Mouse (Mus musculus): Measurements from ENCODE around the gene Glrx3.
A peak's percentile ranks its signal among the peaks of the same experiment; 100 is the strongest.

The Glrx3 gene

DNA sequence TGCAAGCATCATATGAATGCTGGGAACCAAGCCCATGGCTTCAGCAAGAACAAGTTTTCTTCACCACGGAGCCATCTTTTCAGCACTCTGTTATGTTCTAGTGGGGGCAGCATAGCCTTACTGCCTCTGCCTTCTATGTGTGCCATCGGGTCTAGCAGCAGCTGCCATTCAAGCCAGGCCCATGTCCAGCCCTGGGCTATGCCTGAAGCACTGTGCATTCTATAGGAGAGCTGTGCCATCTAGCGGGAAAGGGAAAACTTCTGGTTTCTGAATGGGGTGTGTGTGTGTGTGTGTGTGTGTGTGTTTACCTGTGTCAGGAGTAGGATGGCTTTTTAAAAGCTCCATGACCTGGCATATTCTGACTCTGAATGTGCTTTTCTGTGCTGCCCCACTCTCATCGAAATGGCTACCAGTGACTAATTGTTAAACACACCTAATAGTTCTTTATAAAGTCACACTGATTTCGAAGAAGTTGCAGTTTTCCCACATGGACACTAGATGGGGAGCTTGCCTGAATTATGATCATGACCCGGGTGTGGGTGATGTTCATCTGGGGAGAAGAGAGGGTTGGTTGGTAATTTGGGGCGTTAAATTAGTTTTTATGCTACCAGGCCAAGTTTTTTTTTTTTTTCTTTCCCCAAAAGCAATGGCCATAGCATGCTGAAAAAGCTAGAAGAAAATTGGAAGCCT lies 34.2 kb downstream of the Glrx3 start:
- DNase-seq (ENCODE audit: extremely low spot score, low read depth, low spot score), result no peak

DNA sequence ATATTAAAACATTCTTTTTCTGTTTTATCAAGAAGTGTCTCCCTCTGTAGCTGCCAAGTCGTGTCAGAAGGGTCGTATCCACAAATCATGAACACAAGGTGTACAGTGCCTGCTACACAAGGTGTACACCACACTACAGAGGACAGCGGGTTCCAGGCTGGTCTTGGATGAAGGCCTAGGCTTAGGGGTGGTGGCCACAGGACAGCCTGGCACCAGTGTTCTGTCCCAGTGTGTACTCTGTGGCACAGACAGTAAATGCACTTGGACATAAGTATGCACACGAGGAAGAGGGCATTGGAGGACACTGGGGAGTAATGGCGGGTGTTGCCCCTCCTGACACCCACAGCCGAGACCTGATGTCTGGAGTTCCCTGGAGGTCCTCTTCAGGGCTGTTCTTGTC lies 34.7 kb downstream of the Glrx3 start:
- no peak for DNase-seq (ENCODE audit: extremely low spot score, low read depth, low spot score)

DNA sequence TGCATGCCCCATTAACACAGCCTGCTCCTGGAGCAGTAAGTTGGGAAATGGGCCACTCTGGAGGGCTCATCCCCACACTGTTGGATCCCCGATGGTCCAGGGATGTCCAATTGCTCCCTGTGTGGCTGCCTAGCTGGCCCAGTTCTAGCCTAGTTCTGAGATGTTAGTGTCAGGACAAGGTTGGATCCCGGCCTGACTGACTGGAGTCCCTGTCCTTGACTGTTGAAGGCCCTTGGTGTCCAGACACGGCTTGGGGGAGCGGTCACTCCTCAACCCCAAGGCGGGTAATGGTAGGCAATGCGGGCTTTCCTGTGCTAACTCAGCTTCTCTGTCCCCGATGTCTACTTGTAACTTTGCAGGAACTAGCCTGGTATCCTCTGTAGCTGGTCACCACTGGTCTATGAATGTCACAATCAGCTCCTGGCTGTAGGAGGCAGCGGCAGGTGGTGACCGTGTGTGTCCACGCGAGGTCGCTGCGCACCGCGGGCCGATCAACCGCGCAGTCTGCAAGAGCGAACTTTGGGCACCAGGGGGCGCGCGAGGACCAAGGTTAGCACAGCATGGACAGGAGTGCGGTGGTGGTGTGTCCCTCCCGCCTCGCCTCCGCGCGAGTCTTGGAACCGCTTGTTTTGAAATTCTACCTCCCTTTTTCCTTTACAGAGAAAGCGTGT lies 40.7 kb downstream of the Glrx3 start:
- peak; percentile 58 for DNase-seq (ENCODE audit: extremely low spot score, low read depth, low spot score)

GRCm38 (mm10) chr7:137478621-137478982 lies 41.2 kb downstream of the Glrx3 start:
- no peak for DNase-seq (ENCODE audit: extremely low spot score, low read depth, low spot score)

DNA sequence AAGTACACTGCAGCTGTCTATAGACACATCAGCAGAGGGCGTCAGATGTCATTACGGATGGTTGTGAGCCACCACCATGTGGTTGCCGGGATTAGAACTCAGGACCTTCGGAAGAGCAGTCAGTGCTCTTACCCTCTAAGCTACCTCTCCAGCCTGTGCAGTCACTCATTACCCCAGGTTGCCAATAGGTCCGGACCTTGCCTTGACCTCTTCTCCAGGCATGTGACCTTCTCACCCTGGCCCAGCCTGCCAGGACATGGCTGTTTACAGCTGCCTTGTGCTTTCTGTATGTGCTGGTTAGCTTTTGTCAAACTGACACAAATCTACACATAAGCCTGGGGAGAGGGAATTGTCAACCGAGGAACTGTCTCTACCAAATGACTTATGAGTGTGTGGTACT lies 43.4 kb downstream of the Glrx3 start:
- no peak for DNase-seq (ENCODE audit: extremely low spot score, low read depth, low spot score)

DNA sequence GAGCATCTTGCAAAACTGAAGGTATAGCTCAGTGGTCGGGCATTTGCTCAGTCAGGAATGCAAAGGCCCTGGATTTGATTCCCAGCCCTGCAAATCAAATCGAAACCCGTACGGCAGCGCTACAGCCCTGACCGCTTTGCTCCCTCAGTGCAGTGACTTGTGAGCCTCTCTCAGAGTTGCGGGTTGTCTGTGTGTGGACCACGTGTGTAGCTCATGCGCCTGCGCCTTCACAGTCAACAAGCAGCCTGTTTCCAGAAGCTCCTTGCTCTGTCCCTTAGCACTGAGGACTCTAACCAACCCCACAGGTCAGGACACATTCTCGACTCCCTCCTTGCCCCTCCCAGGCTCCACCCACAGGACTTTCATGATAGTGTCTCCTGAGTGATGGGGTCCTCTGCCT lies 46.6 kb downstream of the Glrx3 start:
- no peak for DNase-seq (ENCODE audit: extremely low spot score, low read depth, low spot score)

DNA sequence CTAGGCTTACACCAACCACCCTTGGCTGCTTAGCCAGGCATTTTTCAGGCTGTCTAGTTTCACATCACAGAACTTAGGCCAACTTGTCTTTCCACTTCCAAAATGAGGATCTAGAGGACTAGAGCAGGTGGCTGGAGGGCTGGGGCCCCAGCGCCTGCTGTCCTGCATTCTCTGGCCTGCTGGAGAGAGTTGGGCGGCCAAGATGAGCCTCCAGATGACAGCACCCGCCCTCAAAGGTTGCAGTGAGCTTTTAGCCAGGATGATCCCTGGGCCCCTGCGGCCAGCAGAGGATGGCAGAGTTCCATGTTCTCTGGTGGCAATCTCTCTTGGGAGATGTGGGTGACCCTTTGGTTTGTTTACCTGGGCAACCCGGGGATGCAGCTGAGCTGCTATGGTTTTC lies 51.0 kb downstream of the Glrx3 start:
- DNase-seq (ENCODE audit: extremely low spot score, low read depth, low spot score), result no peak

GRCm38 (mm10) chr7:137490711-137491110 lies 53.3 kb downstream of the Glrx3 start:
- no peak for DNase-seq (ENCODE audit: extremely low spot score, low read depth, low spot score)

GRCm38 (mm10) chr7:137492307-137492973 lies 55.0 kb downstream of the Glrx3 start:
- no peak for DNase-seq (ENCODE audit: extremely low spot score, low read depth, low spot score)

GRCm38 (mm10) chr7:137498736-137499135 lies 61.3 kb downstream of the Glrx3 start:
- DNase-seq (ENCODE audit: extremely low spot score, low read depth, low spot score), result no peak

DNA sequence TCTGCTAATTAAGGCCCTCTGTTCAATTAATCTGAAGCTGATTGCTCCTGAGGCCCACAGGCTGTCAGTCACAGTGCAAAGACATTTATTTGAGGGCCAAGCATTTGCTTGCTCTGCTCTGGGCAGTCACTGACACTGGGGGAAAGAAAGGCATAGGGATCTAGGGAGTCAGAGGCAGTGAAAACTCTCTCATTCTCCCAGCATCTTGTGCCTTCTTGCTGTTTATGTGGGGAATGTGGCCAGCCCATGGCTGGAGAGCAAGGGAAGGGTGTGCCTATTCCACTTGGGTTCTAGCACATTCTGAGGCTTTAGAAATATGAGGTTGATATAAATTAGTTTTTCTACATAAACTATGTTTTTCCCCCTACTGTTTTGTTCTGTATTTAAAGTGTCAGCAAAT lies 80.2 kb downstream of the Glrx3 start:
- no peak for DNase-seq (ENCODE audit: extremely low spot score, low read depth, low spot score)

DNA sequence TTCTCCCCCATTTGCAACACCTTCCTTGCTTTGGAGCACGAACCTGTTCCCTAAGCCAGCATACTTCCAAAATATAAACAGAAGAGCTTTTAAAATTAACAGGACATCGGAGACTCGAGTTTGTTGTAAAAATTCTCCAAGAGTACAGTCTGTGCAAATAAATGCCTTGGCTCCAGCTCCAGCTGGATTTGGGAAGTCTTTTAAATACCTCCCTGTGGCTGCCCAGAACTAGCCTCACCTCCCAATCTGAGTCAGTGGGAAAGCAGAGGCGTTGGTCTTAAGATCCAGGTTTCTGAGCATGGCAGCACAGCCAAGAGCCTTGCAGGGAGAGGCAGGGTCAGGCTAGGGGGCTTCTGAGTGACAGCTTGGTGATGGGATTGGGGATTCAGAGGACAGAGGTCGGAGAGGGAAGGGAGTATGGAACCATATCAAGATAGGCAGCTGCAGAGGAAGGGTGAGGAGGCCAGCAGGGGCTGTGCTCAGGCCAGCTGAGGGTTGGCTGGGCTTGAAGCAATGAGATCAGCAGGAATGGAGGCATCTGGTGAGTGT lies 80.7 kb downstream of the Glrx3 start:
- DNase-seq (ENCODE audit: extremely low spot score, low read depth, low spot score), result no peak
